Mouse (Mus musculus): ENCODE results near the gene Cacnb4. TPM values are rescaled to one million over a fixed set of nuclear protein-coding genes. Genes with fewer than 3 reads are reported as not detected.

Gene Cacnb4
- polyA plus RNA-seq (2014; fragmentation: Nextera tagmentation; extraction: Ambion mirVana), result 15.0 and 15.8 TPM in 2 replicates

DNA sequence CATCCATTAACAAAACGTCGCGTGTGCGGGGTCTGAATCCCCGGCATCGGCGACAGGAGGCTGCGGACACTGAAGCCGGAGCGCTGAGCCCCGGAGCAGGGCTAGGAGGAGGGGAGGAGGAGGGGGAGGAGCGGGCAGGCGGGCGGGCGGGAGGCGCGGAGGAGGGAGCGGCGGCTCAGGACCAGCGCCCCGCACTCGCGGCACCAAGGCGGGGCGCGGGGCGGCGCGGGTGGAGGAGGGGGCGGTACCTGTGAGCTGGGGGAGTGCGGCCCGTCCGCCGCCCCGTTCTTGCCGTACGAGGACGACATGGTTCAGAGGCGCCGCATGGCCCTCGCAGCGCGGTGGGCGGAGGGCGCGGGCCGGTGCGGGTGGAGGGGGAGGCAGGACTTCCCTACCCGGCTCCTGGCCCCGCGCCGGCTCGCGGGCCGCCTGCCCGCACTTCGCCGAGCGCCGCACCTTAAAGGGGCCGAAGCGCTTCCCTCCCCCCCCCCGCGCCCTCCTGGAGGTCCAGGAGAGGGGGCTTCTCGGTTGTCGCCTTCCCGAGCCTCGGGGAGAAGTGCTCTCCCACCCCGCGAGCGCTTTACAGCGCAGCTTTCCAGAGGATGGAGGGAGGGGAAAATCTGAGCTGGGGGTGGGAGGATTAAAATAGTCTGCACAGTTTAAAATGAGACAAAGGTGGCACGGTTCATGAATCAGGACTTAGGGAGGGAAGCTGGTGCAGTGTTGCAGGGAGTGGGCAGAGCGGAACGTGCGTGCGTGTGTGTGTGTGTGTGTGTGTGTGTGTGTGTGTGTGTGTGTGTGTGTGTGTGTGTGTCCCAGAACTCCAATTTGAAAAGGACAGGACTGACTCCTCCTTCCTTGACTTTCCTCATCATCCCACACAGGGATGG, at the start of gene Cacnb4:
Gene Cacnb4 (minus strand): TSS at position 809 of the 890 bp plus-strand sequence.
- under 1% methylated on average over 60 of the region's 77 CpGs for WGBS
- DNase-seq (ENCODE audit: low spot score), result peak; percentile 66
- Histone ChIP-seq H3K27me3 (ENCODE audit: control insufficient read depth, insufficient read depth, low read length) (peaks cover 26% of the 10 kb centered on the region), H3K4me1 (replicated peaks; ENCODE audit: control insufficient read depth, insufficient read depth, low read length) (peaks cover 10% of the 10 kb centered on the region; the same call in 1 of the 2 replicates), H3K27ac (peak within 1 kb of the TSS; percentile 59), H3K9me3 (ENCODE audit: control insufficient read depth, low read length) (no peaks in the 10 kb centered on the region), H3K9ac (peak within 1 kb of the TSS; percentile 79), H3K36me3 (replicated peaks; ENCODE audit: control insufficient read depth, insufficient read depth) (no peaks in the 10 kb centered on the region), H3K4me2 (replicated peaks) (peak within 1 kb of the TSS; percentile 94), H3K4me3 (replicated peaks; ENCODE audit: low read length) (peak within 1 kb of the TSS; percentile 81)
- ATAC-seq (ENCODE audit: low FRiP score), result peak; percentile 92

DNA sequence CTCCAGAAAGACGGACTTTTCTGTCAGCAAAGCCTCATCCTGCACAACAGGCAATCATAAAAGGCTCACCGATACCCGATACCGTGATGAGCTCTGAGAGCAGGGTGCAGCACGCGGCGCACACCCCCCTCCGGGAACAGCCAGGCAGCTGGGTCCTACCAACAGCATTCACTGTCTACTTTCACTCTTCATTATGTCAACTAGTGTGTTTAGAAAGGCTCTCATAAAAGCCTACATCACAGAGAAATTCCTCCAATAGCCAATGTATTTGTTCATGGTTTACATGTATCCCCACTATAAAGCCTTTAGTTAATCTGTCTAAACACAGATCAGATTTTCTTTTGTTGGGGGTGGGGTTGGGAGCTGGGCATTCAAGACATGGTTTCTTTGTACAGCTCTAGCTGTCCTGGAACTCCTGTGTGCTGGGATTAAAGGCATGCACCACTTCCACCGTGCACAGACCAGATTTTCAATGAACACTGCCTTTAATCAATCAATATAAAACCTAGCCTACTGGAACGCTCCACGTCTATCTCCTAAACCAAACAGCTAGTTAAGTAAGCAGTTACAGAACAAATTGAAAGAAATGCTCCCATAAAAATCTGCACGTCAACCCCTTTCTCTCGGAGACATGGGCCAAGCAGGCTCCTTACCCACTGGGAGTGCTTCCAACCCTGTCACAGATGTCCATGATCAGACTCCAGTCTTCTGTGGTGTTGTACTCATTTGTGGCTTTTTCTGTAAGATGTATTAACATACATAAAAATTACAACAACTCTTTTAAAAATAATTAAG, 43.8 kb upstream of the Cacnb4 start:
- Histone ChIP-seq H3K36me3 (replicated peaks; ENCODE audit: control insufficient read depth, insufficient read depth) (0 out of 2 replicates have a peak, but pooled peaks cover 2% of the 10 kb centered on the region), H3K9ac (no peak overlapping the region), H3K4me3 (replicated peaks; ENCODE audit: low read length) (no peak overlapping the region), H3K27me3 (ENCODE audit: control insufficient read depth, insufficient read depth, low read length) (no peaks in the 10 kb centered on the region), H3K4me2 (replicated peaks) (peak overlapping the region; percentile 5), H3K4me1 (replicated peaks; ENCODE audit: control insufficient read depth, insufficient read depth, low read length) (no peaks in the 10 kb centered on the region), H3K27ac (peak overlapping the region; percentile 38; the same call in 1 of the 2 replicates), H3K9me3 (ENCODE audit: control insufficient read depth, low read length) (no peaks in the 10 kb centered on the region)
- 48% methylated on average over 13 of the region's 13 CpGs for WGBS
- ATAC-seq (ENCODE audit: low FRiP score) (no peak), DNase-seq (ENCODE audit: low spot score) (no peak)

GRCm38 (mm10) chr2:52717076-52717475, 40.4 kb upstream of the Cacnb4 start:
- no peaks in the 10 kb centered on the region for H3K4me1 ChIP-seq (replicated peaks; ENCODE audit: control insufficient read depth, insufficient read depth, low read length)
- no peak overlapping the region for H3K9ac ChIP-seq
- H3K27me3 ChIP-seq (ENCODE audit: control insufficient read depth, insufficient read depth, low read length), result no peaks in the 10 kb centered on the region
- no peak overlapping the region for H3K4me2 ChIP-seq (replicated peaks)
- peaks cover 26% of the 10 kb centered on the region for H3K36me3 ChIP-seq (replicated peaks; ENCODE audit: control insufficient read depth, insufficient read depth)
- no peak overlapping the region for H3K27ac ChIP-seq
- no peak overlapping the region for H3K4me3 ChIP-seq (replicated peaks; ENCODE audit: low read length)
- WGBS, result 96% methylated on average over 5 of the region's 5 CpGs
- no peaks in the 10 kb centered on the region for H3K9me3 ChIP-seq (ENCODE audit: control insufficient read depth, low read length)
- DNase-seq (ENCODE audit: low spot score) (no peak), ATAC-seq (ENCODE audit: low FRiP score) (no peak)

DNA sequence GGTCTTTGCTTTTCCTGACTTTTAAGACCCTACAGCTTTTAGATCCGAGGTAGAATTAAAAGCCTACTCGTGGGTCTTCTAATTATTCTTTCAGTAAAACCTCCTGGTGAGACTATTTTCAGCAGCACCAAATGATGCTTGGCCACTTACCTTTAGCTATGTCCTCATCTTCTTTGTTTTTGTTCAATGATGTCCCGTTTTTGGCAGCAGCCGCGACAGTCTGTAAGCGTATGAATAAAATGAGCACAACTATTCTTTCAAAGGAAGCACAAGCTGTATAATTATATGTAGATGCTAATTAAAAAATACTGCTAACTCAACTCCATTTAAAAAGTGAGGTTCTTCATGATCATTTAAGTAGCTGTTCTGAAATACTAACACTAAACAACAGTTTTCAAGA, 38.9 kb upstream of the Cacnb4 start:
- DNase-seq (ENCODE audit: low spot score), result no peak

GRCm38 (mm10) chr2:52714111-52714510, 37.5 kb upstream of the Cacnb4 start:
- Histone ChIP-seq H3K27me3 (ENCODE audit: control insufficient read depth, insufficient read depth, low read length) (no peaks in the 10 kb centered on the region), H3K4me2 (replicated peaks) (no peak overlapping the region), H3K9me3 (ENCODE audit: control insufficient read depth, low read length) (no peaks in the 10 kb centered on the region), H3K4me1 (replicated peaks; ENCODE audit: control insufficient read depth, insufficient read depth, low read length) (no peaks in the 10 kb centered on the region), H3K36me3 (replicated peaks; ENCODE audit: control insufficient read depth, insufficient read depth) (peaks cover 37% of the 10 kb centered on the region), H3K9ac (no peak overlapping the region), H3K27ac (no peak overlapping the region), H3K4me3 (replicated peaks; ENCODE audit: low read length) (no peak overlapping the region)
- ATAC-seq (ENCODE audit: low FRiP score), result no peak
- WGBS, result 95% methylated on average over 4 of the region's 4 CpGs
- DNase-seq (ENCODE audit: low spot score), result no peak

More for the DNA sequence above, 38.9 kb upstream of the Cacnb4 start:
- H3K27ac ChIP-seq, result no peak overlapping the region
- H3K9me3 ChIP-seq (ENCODE audit: control insufficient read depth, low read length), result no peaks in the 10 kb centered on the region
- peaks cover 26% of the 10 kb centered on the region for H3K36me3 ChIP-seq (replicated peaks; ENCODE audit: control insufficient read depth, insufficient read depth)
- H3K9ac ChIP-seq, result no peak overlapping the region
- WGBS, result 82% methylated on average over 6 of the region's 6 CpGs
- H3K4me3 ChIP-seq (replicated peaks; ENCODE audit: low read length), result no peak overlapping the region
- H3K27me3 ChIP-seq (ENCODE audit: control insufficient read depth, insufficient read depth, low read length), result no peaks in the 10 kb centered on the region
- ATAC-seq (ENCODE audit: low FRiP score), result no peak
- no peaks in the 10 kb centered on the region for H3K4me1 ChIP-seq (replicated peaks; ENCODE audit: control insufficient read depth, insufficient read depth, low read length)
- H3K4me2 ChIP-seq (replicated peaks), result no peak overlapping the region

DNA sequence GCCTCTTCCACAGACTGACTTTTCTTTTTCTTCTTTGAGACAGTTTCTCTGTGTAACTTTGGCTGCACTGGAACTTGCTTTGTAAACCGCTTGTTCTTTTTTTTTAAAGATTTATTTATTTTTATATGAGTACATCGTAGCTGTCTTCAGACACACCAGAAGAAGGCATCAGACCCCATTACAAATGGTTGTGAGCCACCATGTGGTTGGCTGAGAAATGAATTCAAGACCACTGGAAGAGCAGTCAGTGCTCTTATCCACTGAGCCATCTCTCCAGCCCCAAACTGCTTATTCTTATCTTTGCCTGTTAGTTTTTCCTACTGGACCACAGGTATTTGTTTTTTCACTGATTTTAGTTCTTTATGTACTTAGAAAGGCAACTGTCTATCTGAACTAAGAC, 34.2 kb upstream of the Cacnb4 start:
- DNase-seq (ENCODE audit: low spot score), result no peak
- no peak for ATAC-seq (ENCODE audit: low FRiP score)
- H3K27ac ChIP-seq, result no peak overlapping the region
- WGBS, result 84% methylated on average over 2 of the region's 2 CpGs
- peaks cover 50% of the 10 kb centered on the region for H3K36me3 ChIP-seq (replicated peaks; ENCODE audit: control insufficient read depth, insufficient read depth)
- no peaks in the 10 kb centered on the region for H3K27me3 ChIP-seq (ENCODE audit: control insufficient read depth, insufficient read depth, low read length)
- no peak overlapping the region for H3K4me3 ChIP-seq (replicated peaks; ENCODE audit: low read length)
- H3K9ac ChIP-seq, result no peak overlapping the region
- no peak overlapping the region for H3K4me2 ChIP-seq (replicated peaks)
- H3K9me3 ChIP-seq (ENCODE audit: control insufficient read depth, low read length), result no peaks in the 10 kb centered on the region
- no peaks in the 10 kb centered on the region for H3K4me1 ChIP-seq (replicated peaks; ENCODE audit: control insufficient read depth, insufficient read depth, low read length)

GRCm38 (mm10) chr2:52709417-52709816, 32.8 kb upstream of the Cacnb4 start:
- Histone ChIP-seq H3K27me3 (ENCODE audit: control insufficient read depth, insufficient read depth, low read length) (no peaks in the 10 kb centered on the region), H3K4me3 (replicated peaks; ENCODE audit: low read length) (no peak overlapping the region), H3K36me3 (replicated peaks; ENCODE audit: control insufficient read depth, insufficient read depth) (peaks cover 50% of the 10 kb centered on the region), H3K4me1 (replicated peaks; ENCODE audit: control insufficient read depth, insufficient read depth, low read length) (no peaks in the 10 kb centered on the region), H3K27ac (no peak overlapping the region), H3K9me3 (ENCODE audit: control insufficient read depth, low read length) (no peaks in the 10 kb centered on the region), H3K4me2 (replicated peaks) (no peak overlapping the region), H3K9ac (no peak overlapping the region)
- ATAC-seq (ENCODE audit: low FRiP score) (no peak), DNase-seq (ENCODE audit: low spot score) (no peak)
- WGBS, result 97% methylated on average over 5 of the region's 5 CpGs

DNA sequence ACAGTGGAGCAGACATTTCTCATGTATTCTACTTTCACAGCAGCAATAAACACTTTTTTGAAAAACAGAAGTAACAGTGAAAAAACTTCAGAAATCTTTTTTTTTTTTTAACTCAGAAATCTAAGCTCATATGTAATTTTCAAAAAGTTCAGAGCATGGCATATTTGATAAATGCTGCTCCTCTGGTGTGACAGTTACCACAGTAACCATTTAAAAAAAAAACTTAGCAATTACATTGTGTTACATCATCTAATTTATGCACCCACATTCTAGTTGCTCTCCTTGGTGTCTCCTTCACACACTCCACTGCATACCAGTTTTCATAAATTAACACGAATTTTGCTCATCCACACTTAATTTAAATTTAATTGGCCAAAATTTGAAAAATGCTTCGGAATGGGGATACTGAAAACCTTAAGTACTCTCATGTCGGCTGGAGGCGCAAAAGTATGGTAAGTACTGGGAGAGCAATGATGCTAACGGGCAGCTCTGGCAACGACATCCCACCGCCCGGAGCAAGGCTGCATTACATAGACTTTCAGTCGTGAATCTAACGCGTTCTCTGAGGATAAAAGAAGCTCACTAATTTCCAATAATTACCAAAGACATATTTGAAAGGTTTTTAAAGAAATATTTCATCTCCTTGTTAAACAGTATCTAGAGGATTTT, 24.9 kb upstream of the Cacnb4 start:
- no peak overlapping the region for H3K4me2 ChIP-seq (replicated peaks)
- WGBS, result 78% methylated on average over 11 of the region's 11 CpGs
- ATAC-seq (ENCODE audit: low FRiP score) (no peak), DNase-seq (ENCODE audit: low spot score) (no peak)
- no peak overlapping the region for H3K27ac ChIP-seq
- no peaks in the 10 kb centered on the region for H3K4me1 ChIP-seq (replicated peaks; ENCODE audit: control insufficient read depth, insufficient read depth, low read length)
- no peak overlapping the region for H3K4me3 ChIP-seq (replicated peaks; ENCODE audit: low read length)
- no peak overlapping the region for H3K9ac ChIP-seq
- no peaks in the 10 kb centered on the region for H3K27me3 ChIP-seq (ENCODE audit: control insufficient read depth, insufficient read depth, low read length)
- peaks cover 45% of the 10 kb centered on the region for H3K36me3 ChIP-seq (replicated peaks; ENCODE audit: control insufficient read depth, insufficient read depth)
- no peaks in the 10 kb centered on the region for H3K9me3 ChIP-seq (ENCODE audit: control insufficient read depth, low read length)

- Histone ChIP-seq H3K27me3 (ENCODE audit: control insufficient read depth, insufficient read depth, low read length) (no peaks in the 10 kb centered on the region), H3K9ac (no peak overlapping the region), H3K9me3 (ENCODE audit: control insufficient read depth, low read length) (no peaks in the 10 kb centered on the region), H3K36me3 (replicated peaks; ENCODE audit: control insufficient read depth, insufficient read depth) (peaks cover 35% of the 10 kb centered on the region), H3K27ac (no peak overlapping the region), H3K4me1 (replicated peaks; ENCODE audit: control insufficient read depth, insufficient read depth, low read length) (no peaks in the 10 kb centered on the region), H3K4me3 (replicated peaks; ENCODE audit: low read length) (no peak overlapping the region), H3K4me2 (replicated peaks) (no peak overlapping the region)
- WGBS, result 57% methylated on average over 5 of the region's 5 CpGs
- DNase-seq (ENCODE audit: low spot score), result no peak
- no peak for ATAC-seq (ENCODE audit: low FRiP score)
Measured at GRCm38 (mm10) chr2:52700352-52700751, 23.7 kb upstream of the Cacnb4 start.
